Mouse (Mus musculus) colon, adult 2 months (tissue): ENCODE results near the gene Zdhhc12. TPM values are rescaled to one million over a fixed set of nuclear protein-coding genes. Genes with fewer than 3 reads are reported as not detected.

Experiments
- polyA plus RNA-seq: library from polyadenylated mRNA; depleted of rRNA; stranded (reverse); fragments of >200 nt; gene quantifications from 2 replicates; pipeline ENCODE4 v1.2.3, GENCODE M21; 2012; rRNA removed

The Zdhhc12 gene
- 85.4 and 112 TPM in 2 replicates for polyA plus RNA-seq

DNA sequence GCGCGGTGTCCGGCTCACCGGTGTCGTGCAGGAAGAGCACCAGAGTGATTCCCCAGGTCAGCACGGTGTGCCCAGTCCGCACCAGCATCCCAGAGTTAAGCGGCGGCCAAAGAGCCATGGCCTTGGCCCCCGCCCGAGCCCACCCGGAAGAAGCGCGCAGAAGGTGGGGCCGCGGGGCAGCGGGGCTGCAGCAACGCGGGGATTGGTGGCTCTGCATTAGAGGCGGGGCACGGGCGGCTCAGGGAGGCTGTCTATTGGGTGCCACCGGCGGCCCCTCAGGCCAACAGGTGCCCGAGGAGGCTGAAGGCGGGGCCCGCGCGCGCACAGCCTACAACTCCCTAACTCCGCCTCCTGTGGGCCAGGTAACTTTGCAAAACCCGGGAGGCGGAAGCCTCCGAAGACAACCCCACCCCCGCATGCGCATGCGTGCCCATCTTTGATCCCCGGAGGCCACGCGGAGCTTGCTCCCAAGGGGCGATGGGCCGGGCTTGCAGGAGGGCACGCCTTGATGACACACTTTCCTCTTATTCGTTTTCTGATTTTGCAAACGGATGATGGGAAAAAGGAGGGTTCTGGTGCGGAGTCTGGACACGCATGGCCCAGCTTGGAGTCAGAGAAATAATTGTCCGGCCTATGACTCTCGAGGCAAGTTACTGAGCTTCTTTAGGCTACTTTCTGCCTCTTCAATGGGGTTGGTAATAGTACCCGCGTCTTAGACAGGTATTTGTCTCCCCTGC lies at the start of gene Zdhhc12:
TSS of gene Zdhhc12 (minus strand) at position 178 of the 737 bp plus-strand sequence.

DNA sequence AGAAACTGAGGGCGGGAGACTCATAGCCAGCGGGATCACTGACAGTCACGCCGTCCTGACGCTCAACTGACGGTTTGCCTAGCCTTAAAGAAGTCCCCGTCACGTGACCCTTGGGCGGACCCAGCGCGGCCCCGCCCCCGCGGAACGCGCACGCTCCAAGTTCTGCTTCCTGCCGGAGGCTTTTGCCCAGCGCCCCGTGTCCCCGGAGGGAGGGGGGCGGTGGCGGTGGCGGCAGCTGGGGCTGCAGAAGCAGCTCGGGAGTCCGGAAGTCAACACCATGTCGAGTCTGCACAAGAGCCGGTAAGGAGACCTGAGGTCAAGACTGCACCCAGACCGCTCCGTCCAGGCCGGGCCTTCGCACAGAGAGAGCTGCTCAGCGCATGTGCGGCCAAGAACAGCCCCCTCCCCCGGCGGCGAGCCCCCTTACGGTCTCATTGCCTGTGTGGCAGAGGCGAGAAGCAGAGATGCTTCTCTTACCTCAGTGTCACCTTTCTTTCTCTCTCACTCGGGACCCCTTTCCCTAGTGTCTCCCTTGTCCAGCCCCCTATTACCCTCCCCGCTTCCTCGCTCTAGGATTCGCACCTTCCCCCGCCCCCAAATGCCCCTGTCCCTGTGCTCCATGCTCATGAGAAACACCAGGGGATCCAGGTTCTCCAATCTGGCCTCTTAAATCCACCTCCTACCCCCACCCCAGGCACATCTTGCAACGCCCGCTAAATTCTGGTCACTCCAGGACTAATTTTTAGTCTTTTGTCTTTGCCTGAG lies 40.3 kb upstream of the Zdhhc12 start, which contains the start of gene Tbc1d13:
TSS of gene Tbc1d13 (plus strand) at position 134 of the 765 bp plus-strand sequence.

DNA sequence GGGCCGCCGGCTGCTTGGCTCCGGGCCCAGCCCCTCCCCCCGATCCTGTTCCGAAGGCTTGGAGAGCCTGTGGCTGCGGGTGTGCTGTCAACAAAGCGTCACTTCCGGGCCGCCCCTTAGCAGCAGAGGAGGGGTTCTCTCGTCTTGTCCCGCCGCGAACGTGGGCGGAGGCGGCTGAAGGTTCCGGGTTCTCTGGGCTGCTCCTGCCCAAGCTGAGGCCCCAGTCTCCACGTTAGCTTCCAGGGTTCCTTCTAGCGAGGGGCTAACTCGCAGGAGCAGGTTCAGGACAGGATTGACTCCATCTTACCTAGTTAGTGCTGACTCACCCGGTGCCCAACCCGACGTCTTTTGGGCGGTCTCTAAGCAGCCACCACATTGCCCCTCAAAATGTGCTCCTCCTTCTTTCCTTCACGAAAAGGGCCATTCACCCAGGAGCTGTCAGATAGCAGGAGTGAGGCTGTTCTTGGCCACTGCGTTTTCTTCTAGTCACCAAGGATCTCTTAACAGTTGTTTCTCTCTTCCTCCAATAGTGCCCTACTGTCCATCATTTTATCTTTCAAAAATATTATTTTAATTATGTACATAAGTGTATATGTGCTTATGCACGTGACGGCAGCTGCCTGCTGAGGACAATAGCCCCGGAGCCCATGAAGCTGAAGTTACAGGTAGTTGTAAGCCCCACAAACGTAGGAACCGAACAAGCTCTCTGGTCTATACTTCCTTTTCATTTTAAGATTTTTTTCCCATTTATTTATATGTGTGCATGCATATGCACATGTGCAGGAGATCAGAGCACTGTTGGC lies 31.2 kb upstream of the Zdhhc12 start, which contains the start of gene Zer1:
TSS of gene Zer1 (minus strand) at position 114 of the 803 bp plus-strand sequence.

DNA sequence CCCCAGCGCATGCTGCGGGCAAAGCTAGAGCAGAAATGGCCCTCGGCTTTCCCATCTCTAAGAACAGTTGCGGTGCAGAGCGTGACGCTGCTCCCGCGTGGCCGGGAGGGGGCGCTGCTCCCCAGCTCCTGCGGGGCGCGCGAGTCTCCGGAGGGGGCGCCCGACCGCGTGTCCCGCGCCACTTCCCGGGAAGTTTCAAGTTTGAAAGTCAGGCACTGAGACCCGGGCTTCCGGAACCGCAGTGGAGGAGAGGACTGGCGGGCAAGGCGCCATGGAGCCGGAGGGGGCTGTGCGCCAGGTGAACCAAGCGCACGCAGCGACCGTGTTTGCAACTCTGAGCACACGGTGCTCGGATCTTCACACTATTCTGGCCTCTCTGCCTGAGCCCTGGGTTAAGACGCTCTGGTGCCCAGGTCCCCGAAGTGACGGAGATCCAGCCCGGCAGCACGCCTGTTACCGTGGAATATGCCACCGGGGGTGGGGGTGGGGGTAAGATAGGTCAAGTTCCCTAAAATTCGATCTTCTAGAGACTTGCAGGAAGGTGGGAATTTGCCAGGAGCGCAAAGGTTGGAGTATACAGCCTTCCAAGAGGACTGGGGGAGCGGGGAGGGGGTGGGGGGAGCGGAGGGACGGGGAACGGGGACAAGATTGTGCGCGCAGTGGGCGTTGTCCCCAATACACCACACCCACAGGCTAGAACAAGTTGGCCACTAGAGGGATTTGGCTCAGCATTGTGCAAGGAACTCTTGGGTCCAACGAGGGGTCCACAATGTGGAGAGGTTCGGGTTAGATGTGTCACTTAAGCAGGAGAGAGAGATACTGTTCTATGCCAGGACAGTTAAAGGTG lies 15.7 kb downstream of the Zdhhc12 start, which contains the start of gene Pkn3:
TSS of gene Pkn3 (plus strand) at position 183 of the 847 bp plus-strand sequence.

DNA sequence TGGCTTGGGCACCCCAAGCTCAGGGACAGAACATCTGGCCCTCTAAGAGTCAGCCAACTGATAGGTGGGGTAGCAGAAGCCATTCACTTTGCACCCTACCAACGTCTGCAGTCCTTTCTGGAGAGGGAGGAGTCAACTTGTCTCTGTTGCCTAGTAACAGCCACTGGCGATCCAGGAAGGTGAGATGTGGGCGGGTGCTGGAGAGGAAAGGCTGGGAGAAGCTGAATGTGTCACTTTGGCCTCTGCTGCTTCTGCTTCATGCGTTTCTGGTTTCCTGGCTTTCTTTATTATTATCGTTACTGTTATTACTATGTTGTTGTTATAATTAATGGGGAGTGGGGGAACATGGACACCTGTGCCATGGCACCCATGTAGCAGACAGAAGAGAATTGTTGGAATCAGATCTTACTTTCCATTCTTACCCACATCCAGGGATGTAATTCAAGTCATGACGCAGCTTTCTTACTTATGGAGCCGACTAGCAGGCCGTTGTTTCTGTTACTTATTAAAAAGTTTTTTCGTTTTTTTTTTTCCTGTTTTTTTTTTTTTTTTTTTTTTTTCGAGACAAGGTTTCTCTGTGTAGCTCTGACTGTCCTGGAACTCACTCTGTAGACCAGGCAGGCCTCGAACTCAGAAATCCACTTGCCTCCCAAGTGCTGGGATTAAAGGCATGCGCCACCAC lies 36.1 kb downstream of the Zdhhc12 start, which contains the start of gene Set:
TSS of gene Set (plus strand) at position 156 of the 682 bp plus-strand sequence.

DNA sequence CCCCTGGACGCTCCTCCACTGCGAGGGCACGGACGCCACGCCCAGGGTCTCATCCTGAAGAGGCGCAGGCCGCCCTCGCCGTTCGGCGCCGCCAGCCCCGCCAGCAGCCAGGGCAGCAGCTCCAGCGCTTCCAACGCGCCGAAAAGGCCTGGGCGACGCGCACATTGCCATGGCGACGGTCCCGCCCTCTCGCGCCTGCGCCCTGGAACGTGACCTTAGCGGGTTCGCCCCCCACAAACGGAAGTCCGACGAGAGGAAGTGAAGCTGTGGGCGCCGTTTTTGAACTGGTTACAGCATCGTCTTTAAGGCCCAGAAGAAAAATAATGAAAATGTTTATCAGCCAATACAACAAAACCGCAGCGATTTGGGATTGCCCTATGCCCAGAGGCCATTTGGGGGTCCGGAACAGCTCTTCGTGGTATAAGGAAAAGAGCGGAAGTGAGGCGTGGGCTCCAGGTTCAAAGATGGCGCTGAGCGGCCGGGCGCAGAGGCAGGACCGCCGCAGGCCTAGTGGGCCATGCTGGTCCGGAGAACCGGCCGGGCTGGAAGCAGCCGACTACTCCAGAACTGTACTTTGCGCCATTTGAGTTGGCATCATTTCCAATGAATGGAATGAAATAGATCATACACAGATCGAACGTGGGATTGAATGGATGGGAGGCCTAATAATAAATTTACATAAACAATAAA lies 44.6 kb downstream of the Zdhhc12 start, which contains the start of gene Wdr34:
TSS of gene Wdr34 (minus strand) at position 183 of the 690 bp plus-strand sequence.

Other genes with a start within 250 kb of the Zdhhc12 start
- gene Cercam, start 224.5 kb downstream of the Zdhhc12 start, polyA plus RNA-seq, result 14.2 and 20.2 TPM in 2 replicates
- 16.4 and 21.7 TPM in 2 replicates for gene Odf2, start 204.4 kb downstream of the Zdhhc12 start, polyA plus RNA-seq
- 8.3 and 9.2 TPM in 2 replicates for gene Gle1, start 158.2 kb downstream of the Zdhhc12 start, polyA plus RNA-seq
- gene Sptan1, start 128.1 kb downstream of the Zdhhc12 start, polyA plus RNA-seq, result 160 and 186 TPM in 2 replicates
- gene Wdr34, start 44.8 kb downstream of the Zdhhc12 start, polyA plus RNA-seq, result 18.5 and 22.8 TPM in 2 replicates
- gene Set, start 36.3 kb downstream of the Zdhhc12 start, polyA plus RNA-seq, result 46.7 and 50.3 TPM in 2 replicates
- 14.7 and 16.2 TPM in 2 replicates for gene Pkn3, start 16.0 kb downstream of the Zdhhc12 start, polyA plus RNA-seq
- gene Zer1, start 30.9 kb upstream of the Zdhhc12 start, polyA plus RNA-seq, result 45.7 and 48.3 TPM in 2 replicates
- gene Tbc1d13, start 40.1 kb upstream of the Zdhhc12 start, polyA plus RNA-seq, result 75.8 and 91.2 TPM in 2 replicates
- gene Endog, start 77.8 kb upstream of the Zdhhc12 start, polyA plus RNA-seq, result 83.8 and 112 TPM in 2 replicates
- 25.0 and 27.7 TPM in 2 replicates for gene Spout1, start 84.8 kb upstream of the Zdhhc12 start, polyA plus RNA-seq
- 48.9 and 55.1 TPM in 2 replicates for gene Kyat1, start 112.2 kb upstream of the Zdhhc12 start, polyA plus RNA-seq
- gene Lrrc8a, start 144.1 kb upstream of the Zdhhc12 start, polyA plus RNA-seq, result 38.6 and 42.1 TPM in 2 replicates
- 11.1 and 11.5 TPM in 2 replicates for gene Gm28035, start 146.9 kb upstream of the Zdhhc12 start, polyA plus RNA-seq
- 6.3 and 8.7 TPM in 2 replicates for gene Phyhd1, start 172.6 kb upstream of the Zdhhc12 start, polyA plus RNA-seq
- gene Gm28038, start 187.4 kb upstream of the Zdhhc12 start, polyA plus RNA-seq, result not detected in 2 replicates
- gene Dolk, start 192.7 kb upstream of the Zdhhc12 start, polyA plus RNA-seq, result 15.6 and 20.9 TPM in 2 replicates
- gene Nup188, start 192.7 kb upstream of the Zdhhc12 start, polyA plus RNA-seq, result 28.8 and 31.0 TPM in 2 replicates